Mouse (Mus musculus) testis, postnatal 14 days (tissue): ENCODE results near the gene Rnaseh2a.

Experiments used
- DNase-seq: peaks from one replicate; pipeline ENCODE4 v3.0.0; 2021; ENCODE audit warnings: low spot score

Gene Rnaseh2a

GRCm38 (mm10) chr8:84969241-84970134 lies at the start of gene Rnaseh2a, which contains the start of the genes Gm49661 and Prdx2:
Gene Rnaseh2a, minus strand, starts transcription at chr8:84969767.
Gene Gm49661, minus strand, starts transcription at chr8:84969433.
Gene Prdx2, plus strand, starts transcription at chr8:84969587.
- no peak for DNase-seq

DNA sequence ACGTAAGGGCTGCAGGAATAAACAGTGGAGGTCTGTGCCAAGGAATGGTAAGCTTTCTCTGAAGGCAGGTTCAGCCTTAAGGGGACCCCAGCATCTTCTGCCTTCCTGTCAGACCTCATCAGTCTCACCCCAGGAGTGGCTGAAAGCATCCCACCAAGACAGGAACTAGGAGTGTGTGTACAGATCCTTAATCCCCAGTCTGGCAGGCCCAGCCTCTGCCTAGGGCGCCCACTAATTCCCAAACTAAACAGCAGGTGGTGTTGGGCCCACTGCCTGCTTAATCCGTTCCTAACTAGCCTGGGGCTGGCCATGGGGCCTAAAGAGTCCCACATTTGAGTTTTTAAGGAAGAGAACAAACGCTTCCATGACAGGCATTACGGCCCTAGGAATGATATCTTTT lies 47.6 kb upstream of the Rnaseh2a start:
- DNase-seq = no peak

DNA sequence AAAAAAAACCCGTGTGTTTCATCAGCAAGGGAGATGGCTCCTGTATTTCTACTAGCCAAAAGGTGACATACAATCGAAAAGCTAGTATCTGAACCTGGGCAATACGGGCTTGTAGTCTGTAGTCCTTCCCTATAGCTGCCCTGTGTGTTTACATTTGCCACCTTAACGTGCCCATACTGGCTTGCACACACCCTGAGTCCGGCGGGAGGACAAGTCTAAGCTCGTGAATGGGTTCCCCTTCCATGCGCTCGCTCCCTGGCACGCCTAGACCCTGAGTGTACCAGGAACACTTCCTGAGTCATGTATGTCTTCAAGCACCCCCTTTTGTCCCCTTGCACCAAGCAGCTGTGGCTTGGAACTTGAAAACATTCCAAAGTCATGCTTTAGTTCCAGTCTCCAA lies 47.2 kb upstream of the Rnaseh2a start:
- DNase-seq = no peak

- no peak for DNase-seq
These were observed 44.9 kb upstream of the Rnaseh2a start, which contains the start of gene Best2 for GRCm38 (mm10) chr8:85014431-85014830. Gene Best2, minus strand, starts transcription at chr8:85014531.

- peak; percentile 77 for DNase-seq
These were observed 43.8 kb upstream of the Rnaseh2a start for GRCm38 (mm10) chr8:85013230-85013840.

DNA sequence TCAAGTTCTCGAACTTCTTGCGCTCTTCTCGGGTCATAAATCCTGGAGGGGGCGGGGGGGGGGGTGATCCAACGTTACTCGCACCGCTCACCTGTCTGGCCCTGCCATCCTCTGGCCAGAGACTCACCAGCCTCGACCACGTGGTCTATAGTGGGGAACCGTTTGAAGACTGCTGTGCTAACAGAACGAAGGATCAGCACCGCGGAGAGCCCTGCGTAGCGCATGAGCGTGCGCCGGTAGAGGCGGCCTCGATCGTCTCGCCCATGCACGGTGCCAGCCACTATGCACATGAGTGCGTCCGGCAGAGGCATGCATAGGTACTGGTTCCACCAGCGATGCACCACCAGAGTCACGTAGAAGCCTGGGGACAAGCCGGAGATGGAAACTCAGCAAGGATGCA lies 41.7 kb upstream of the Rnaseh2a start:
- DNase-seq = no peak

- peak; percentile 79 for DNase-seq
These were observed 38.1 kb upstream of the Rnaseh2a start for GRCm38 (mm10) chr8:85007686-85008085.

DNA sequence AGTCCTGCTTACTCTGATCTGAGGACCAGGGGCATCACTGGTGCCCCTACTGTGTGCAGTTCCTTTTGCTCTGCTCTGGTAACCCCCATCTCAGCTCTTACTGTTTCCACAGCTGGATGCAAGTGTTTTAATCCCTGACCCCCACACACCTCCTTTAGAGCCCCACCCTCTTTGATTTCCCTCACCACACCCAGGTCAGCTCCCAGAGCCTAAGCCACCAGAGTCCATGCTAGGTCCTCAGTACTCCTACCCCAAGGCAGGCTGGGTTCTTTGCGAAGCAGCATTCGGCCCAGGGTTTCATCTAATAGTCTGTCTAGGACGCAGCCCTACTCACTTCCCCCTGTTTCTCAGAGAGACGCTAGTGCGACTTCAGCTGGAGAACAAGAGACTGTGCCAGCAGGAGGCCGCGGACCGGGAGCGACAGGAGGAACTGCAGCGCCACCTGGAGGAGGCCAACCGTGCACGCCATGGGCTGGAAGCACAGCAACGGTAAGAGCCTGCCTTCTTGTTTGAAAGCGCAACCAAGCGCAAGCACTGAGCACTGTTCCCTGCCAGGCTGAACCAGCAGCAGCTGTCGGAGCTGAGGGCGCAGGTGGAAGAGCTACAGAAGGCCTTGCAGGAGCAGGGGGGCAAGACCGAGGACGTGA lies 28.2 kb upstream of the Rnaseh2a start:
- DNase-seq = peak; percentile 84

- no peak for DNase-seq
These were observed 27.4 kb upstream of the Rnaseh2a start for GRCm38 (mm10) chr8:84996978-84997377.

DNA sequence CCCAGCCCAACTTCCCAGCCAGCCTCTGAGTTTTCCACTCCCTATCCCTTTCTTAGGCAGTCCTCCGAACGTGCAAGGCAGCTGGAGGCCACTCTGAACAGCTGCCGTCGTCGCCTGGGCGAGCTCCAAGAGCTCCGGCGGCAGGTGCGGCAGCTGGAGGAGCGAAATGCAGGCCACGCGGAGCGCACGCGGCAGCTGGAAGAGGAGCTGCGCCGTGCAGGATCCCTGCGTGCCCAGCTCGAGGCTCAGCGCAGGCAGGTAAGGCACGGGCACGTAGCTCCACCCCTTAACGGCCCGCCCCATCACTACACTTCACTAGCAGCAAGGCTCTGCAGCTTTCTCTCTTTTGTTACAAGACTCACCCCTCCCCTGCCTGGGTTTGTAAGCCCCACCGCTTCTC lies 26.1 kb upstream of the Rnaseh2a start:
- DNase-seq = peak; percentile 63

DNA sequence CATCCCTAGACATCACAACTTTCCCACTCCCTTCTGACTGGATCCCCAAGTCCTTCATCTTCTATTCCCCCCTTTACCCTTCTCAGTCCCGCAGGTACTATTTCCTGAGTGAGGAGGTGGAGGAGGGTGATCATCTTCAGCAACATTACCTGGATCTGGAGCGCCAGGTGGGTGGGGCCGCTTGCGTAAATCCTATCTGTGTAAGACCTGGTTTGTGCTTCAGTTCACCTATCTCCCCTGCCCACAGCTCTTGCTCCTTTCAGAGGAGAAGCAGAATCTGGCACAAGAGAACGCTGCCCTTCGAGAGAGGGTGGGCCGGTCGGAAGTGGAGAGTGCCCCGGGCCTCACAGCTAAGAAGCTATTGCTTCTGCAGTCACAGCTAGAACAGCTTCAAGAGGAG lies 24.8 kb upstream of the Rnaseh2a start:
- DNase-seq = no peak

GRCm38 (mm10) chr8:84990836-84991235 lies 21.3 kb upstream of the Rnaseh2a start:
- DNase-seq = peak; percentile 83

GRCm38 (mm10) chr8:84990349-84990748 lies 20.8 kb upstream of the Rnaseh2a start, which contains the start of gene Hook2:
Gene Hook2, plus strand, starts transcription at chr8:84990603.
- peak; percentile 95 for DNase-seq

DNA sequence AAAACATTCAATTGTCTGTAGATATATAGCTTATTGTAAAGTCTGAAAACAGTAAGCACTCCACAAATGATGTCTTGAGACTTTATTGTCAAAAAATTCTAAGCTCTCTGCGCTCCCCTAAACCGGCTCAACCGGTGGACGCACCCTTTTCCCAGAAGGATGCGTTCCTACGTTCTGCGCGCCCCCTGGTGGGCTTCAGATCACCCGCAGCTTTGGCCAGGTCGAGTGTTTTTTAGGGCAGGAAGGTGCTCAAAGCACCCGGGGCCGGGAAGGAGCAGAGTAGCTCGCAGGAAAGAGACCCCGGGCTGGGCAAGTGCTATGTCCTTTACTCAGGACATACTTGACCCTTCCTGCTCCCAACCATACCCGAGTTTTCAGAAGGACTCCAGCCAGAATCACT lies 20.2 kb upstream of the Rnaseh2a start:
- peak; percentile 87 for DNase-seq

DNA sequence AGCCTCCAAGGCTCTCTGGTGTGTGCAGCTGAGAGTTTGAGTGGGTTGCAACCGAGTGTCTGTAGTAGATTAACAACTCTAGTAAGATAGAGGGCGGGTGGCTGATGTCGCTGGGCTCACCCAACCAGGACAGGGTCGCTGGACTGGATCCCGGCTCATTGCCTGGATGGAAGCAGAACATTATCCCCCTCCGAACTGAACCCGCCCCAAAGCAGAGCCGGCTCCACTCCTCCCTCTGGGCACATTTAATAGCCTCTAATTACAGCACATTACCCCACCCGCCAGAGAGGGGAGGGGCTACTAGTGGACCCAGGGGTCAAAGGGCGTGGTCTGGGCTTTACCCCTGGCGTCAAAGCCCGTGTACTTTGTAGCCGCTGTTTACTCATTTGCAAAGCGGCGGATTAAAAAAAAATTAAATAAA lies 19.8 kb upstream of the Rnaseh2a start:
- no peak for DNase-seq

- no peak for DNase-seq
These were observed 18.3 kb upstream of the Rnaseh2a start for GRCm38 (mm10) chr8:84987903-84988302.

DNA sequence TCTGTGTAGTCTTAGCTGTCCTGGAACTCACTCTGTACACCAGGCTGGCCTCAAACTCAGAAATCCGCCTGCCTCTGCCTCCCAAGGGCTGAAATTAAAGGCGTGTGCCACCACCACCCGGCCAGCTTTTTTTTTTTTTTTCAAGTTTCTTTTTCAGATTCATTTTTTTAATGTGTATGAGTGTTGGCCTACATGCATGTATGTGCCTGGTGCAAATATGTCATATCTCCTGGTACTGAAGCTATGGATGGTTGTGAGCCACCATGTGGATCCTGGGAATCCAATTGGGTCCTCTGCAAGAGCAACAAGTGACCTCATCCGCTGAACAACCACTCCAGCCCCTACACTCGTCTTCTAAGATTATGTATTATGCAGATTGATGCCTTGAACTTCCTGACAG lies 17.8 kb upstream of the Rnaseh2a start:
- DNase-seq = no peak

GRCm38 (mm10) chr8:84986379-84986945 lies 16.9 kb upstream of the Rnaseh2a start:
- no peak for DNase-seq

- peak; percentile 86 for DNase-seq
These were observed 16.3 kb upstream of the Rnaseh2a start for GRCm38 (mm10) chr8:84985684-84986378.

GRCm38 (mm10) chr8:84985049-84985683 lies 15.6 kb upstream of the Rnaseh2a start:
- DNase-seq = no peak
